Mouse (Mus musculus): ENCODE data around the gene Sp140. TPM values are rescaled to one million over a fixed set of nuclear protein-coding genes. Genes with fewer than 3 reads are reported as not detected.
"Not testable (repeated sequence)": the region's sequence is repeated elsewhere in the genome, so short reads cannot be mapped to it uniquely, and the experiment has no call there.

The Sp140 gene
- polyA plus RNA-seq, 1 experiment from 2014 or later, result 0.91 TPM

GRCm38 (mm10) chr1:85604341-85604740, 4.2 kb downstream of the Sp140 start:
- not testable (repeated sequence) for H3K9me3 ChIP-seq (replicated peaks); H3K4me3 ChIP-seq; H3K27ac ChIP-seq; H3K36me3 ChIP-seq; H3K27me3 ChIP-seq (ENCODE audit: low read depth, poor library complexity, severe bottlenecking); DNase-seq (ENCODE audit: low spot score); H3K4me1 ChIP-seq
- WGBS, result 50% methylated on average over 1 of the region's 1 CpGs

- not testable (repeated sequence) for H3K9me3 ChIP-seq (replicated peaks); H3K4me3 ChIP-seq; H3K27ac ChIP-seq; H3K36me3 ChIP-seq; DNase-seq (ENCODE audit: low spot score); H3K27me3 ChIP-seq (ENCODE audit: low read depth, poor library complexity, severe bottlenecking); H3K4me1 ChIP-seq
- 91% methylated on average over 3 of the region's 4 CpGs for WGBS
Measured at GRCm38 (mm10) chr1:85608361-85608760, 8.2 kb downstream of the Sp140 start.

GRCm38 (mm10) chr1:85610581-85610980, 10.4 kb downstream of the Sp140 start:
- H3K36me3 ChIP-seq; H3K27me3 ChIP-seq (ENCODE audit: low read depth, poor library complexity, severe bottlenecking); H3K9me3 ChIP-seq (replicated peaks); H3K4me3 ChIP-seq; DNase-seq (ENCODE audit: low spot score); H3K27ac ChIP-seq; H3K4me1 ChIP-seq: not testable (repeated sequence)
- WGBS, result no CpG with 5 or more reads among the region's 4 CpGs

- not testable (repeated sequence) for H3K9me3 ChIP-seq (replicated peaks); H3K4me1 ChIP-seq; H3K4me3 ChIP-seq; H3K27ac ChIP-seq; H3K27me3 ChIP-seq (ENCODE audit: low read depth, poor library complexity, severe bottlenecking); DNase-seq (ENCODE audit: low spot score); H3K36me3 ChIP-seq
- WGBS, result 93% methylated on average over 3 of the region's 3 CpGs
Measured at GRCm38 (mm10) chr1:85615096-85615495, 14.9 kb downstream of the Sp140 start.

GRCm38 (mm10) chr1:85615819-85616218, 15.6 kb downstream of the Sp140 start:
- not testable (repeated sequence) for H3K4me1 ChIP-seq; H3K4me3 ChIP-seq; DNase-seq (ENCODE audit: low spot score); H3K9me3 ChIP-seq (replicated peaks); H3K36me3 ChIP-seq; H3K27ac ChIP-seq; H3K27me3 ChIP-seq (ENCODE audit: low read depth, poor library complexity, severe bottlenecking)
- 80% methylated on average over 3 of the region's 3 CpGs for WGBS

DNA sequence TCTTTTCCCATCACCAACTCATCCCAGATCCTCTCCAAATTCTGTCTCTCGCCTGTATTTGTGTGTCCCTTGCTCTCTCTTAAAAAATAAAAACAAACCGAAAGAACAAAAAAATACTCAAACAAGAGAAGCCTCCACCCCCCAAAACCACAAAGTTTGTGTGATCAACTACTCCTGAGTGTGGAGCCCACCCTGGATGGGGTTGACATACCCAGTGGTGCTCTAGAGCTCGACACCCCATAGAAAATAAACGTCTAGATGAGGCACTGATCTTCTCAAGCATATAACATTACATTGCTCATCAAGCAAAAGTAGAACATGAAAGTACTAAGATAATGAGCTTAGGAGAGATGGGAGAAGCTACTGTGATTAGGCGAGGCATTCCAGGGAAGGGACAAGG, 17.0 kb downstream of the Sp140 start:
- WGBS, result 71% methylated on average over 4 of the region's 5 CpGs
- not testable (repeated sequence) for H3K9me3 ChIP-seq (replicated peaks); H3K27me3 ChIP-seq (ENCODE audit: low read depth, poor library complexity, severe bottlenecking); DNase-seq (ENCODE audit: low spot score); H3K4me3 ChIP-seq; H3K27ac ChIP-seq; H3K4me1 ChIP-seq; H3K36me3 ChIP-seq

DNA sequence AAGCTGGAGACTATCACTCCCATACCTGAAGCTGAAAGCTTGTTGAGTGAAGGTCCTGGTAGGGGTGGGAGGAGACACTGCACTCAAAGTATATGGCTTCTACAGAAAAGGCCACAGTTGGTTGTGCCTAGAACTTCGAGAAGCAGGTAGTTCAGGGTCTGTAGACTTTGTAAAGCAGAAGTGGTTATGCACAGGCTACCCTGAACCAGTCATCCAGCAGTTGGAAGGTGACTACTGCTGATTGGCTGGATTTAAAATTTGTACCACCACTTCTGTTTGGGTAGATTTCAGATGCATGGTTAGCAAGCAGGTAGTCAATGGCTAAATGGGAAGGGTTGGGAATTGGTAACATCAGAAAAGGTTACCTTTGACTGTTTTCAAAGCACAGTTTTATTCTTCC, 18.5 kb downstream of the Sp140 start:
- H3K4me1 ChIP-seq; DNase-seq (ENCODE audit: low spot score); H3K9me3 ChIP-seq (replicated peaks); H3K27me3 ChIP-seq (ENCODE audit: low read depth, poor library complexity, severe bottlenecking); H3K4me3 ChIP-seq; H3K36me3 ChIP-seq; H3K27ac ChIP-seq: not testable (repeated sequence)
- 61% methylated on average over 1 of the region's 1 CpGs for WGBS

- not testable (repeated sequence) for H3K27ac ChIP-seq; H3K4me3 ChIP-seq; H3K27me3 ChIP-seq (ENCODE audit: low read depth, poor library complexity, severe bottlenecking); H3K9me3 ChIP-seq (replicated peaks); H3K36me3 ChIP-seq; H3K4me1 ChIP-seq; DNase-seq (ENCODE audit: low spot score)
- 69% methylated on average over 3 of the region's 3 CpGs for WGBS
Measured at GRCm38 (mm10) chr1:85636936-85637335, 36.8 kb downstream of the Sp140 start.

GRCm38 (mm10) chr1:85638144-85638543, 38.0 kb downstream of the Sp140 start:
- H3K27me3 ChIP-seq (ENCODE audit: low read depth, poor library complexity, severe bottlenecking); H3K36me3 ChIP-seq; H3K9me3 ChIP-seq (replicated peaks); H3K4me1 ChIP-seq; DNase-seq (ENCODE audit: low spot score); H3K4me3 ChIP-seq; H3K27ac ChIP-seq: not testable (repeated sequence)
- WGBS, result 87% methylated on average over 4 of the region's 4 CpGs

DNA sequence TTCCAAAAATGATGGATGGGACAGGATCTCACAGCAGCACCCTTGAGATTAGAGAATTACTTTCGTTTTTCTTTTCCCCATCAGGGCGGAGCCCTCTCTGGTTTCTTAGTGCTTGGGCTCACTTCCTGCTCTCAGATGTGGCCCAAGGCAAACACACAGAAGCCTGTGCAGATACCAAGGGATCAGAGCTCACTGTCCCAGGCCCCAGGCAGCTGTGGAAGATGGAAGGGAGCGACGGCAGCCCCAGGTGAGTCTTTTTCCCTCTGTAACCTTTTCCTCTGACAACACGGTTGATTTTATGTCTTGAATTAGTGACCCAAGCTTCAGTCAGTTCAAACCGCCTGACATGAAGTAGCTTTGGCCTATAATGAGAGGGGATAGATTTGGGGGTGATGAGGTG, 49.7 kb downstream of the Sp140 start, which contains the start of gene Sp100:
TSS of gene Sp100 (plus strand) at position 108 of the 400 bp plus-strand sequence.
- H3K9me3 ChIP-seq (replicated peaks); H3K4me1 ChIP-seq; H3K27me3 ChIP-seq (ENCODE audit: low read depth, poor library complexity, severe bottlenecking); H3K36me3 ChIP-seq; H3K27ac ChIP-seq; H3K4me3 ChIP-seq; DNase-seq (ENCODE audit: low spot score): not testable (repeated sequence)
- 67% methylated on average over 6 of the region's 6 CpGs for WGBS

GRCm38 (mm10) chr1:85650524-85650923, 50.3 kb downstream of the Sp140 start:
- not testable (repeated sequence) for H3K4me3 ChIP-seq; DNase-seq (ENCODE audit: low spot score); H3K27me3 ChIP-seq (ENCODE audit: low read depth, poor library complexity, severe bottlenecking); H3K36me3 ChIP-seq; H3K9me3 ChIP-seq (replicated peaks); H3K27ac ChIP-seq; H3K4me1 ChIP-seq
- 69% methylated on average over 4 of the region's 5 CpGs for WGBS

DNA sequence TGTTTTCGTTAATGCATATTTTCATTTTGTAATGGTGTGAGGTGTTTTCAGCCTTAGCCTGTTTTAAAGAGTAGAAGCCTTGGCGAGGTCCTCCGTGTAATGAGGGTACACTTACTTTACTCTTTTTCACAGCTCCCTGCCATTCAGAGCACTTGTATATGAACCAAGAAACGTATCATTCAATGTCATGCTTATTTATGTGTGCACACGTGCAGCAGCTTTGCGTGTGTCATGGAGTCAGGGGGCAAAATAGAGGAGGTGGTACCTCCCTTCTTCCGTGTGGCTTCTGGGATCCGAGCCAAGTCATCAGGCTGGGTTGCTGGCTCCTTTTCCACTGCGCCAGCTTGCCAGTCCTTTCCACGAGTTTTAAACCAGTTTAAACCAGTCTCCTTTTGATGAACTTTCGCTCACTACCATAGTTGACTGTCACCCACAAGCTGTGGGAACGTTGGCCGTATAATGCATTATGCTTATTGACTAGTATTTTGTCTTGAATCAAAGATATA, 51.6 kb downstream of the Sp140 start:
- not testable (repeated sequence) for H3K9me3 ChIP-seq (replicated peaks); H3K4me3 ChIP-seq; H3K27me3 ChIP-seq (ENCODE audit: low read depth, poor library complexity, severe bottlenecking); DNase-seq (ENCODE audit: low spot score); H3K4me1 ChIP-seq; H3K36me3 ChIP-seq; H3K27ac ChIP-seq
- 86% methylated on average over 13 of the region's 13 CpGs for WGBS

GRCm38 (mm10) chr1:85657211-85657610, 57.0 kb downstream of the Sp140 start:
- H3K4me1 ChIP-seq; DNase-seq (ENCODE audit: low spot score); H3K4me3 ChIP-seq; H3K27ac ChIP-seq; H3K9me3 ChIP-seq (replicated peaks); H3K27me3 ChIP-seq (ENCODE audit: low read depth, poor library complexity, severe bottlenecking); H3K36me3 ChIP-seq: not testable (repeated sequence)
- WGBS, result 95% methylated on average over 2 of the region's 2 CpGs

GRCm38 (mm10) chr1:85664266-85664665, 64.1 kb downstream of the Sp140 start:
- no peaks in the 10 kb centered on the region for H3K36me3 ChIP-seq
- H3K4me3 ChIP-seq, result no peak overlapping the region
- no peaks in the 10 kb centered on the region for H3K27me3 ChIP-seq (ENCODE audit: low read depth, poor library complexity, severe bottlenecking)
- no peak overlapping the region for H3K27ac ChIP-seq
- no peaks in the 10 kb centered on the region for H3K9me3 ChIP-seq (replicated peaks)
- no peak for DNase-seq (ENCODE audit: low spot score)
- no peaks in the 10 kb centered on the region for H3K4me1 ChIP-seq

Measured in limb, embryonic 10.5 days (tissue).